Mouse (Mus musculus) embryo, embryonic 11 days (tissue): ENCODE data around the gene Olfr203.
"Not testable (repeated sequence)": the region's sequence is repeated elsewhere in the genome, so short reads cannot be mapped to it uniquely, and the experiment has no call there.

Experiments used
- DNase-seq: peaks from one replicate; pipeline ENCODE4 v3.0.0-alpha.2; 2015

Olfr203 gene

DNA sequence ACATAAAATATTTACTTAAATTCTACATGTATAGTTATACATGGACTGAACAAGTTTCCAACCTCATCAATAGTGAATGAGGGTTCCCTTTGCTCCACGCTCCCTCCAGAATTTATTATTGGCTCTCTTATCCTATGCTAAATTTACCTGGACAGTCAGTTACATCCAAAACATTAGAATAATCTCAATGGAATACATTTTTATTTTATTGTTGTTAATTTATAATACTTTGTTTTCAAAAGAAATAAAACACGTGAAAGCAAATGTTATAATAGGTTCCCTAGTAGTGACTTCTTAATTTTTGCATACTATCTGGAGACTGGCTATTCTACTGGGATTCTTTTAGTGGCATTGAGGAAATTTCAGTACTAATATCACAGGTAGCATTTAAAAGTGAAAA lies at the start of gene Olfr203:
TSS of gene Olfr203 (plus strand) at position 301 of the 400 bp plus-strand sequence.
- DNase-seq, result no peak

DNA sequence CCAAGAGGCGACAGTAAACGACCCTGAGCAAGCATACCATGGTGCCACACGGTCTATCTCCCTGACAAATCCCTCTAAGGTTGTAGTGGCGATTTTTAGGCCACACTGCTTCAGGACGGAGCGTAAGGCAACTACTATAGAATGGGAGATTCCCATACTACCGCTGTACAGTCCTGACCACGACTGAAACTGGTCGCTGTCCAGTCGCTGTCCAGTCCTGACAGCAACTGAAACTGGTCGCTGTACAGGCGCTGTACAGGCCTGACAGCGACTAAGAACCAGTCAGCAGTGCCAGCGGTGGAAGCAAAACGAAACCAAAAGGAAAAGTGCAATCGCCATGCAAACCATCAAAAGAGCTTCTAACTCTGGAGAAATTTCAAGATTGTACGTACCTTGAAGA lies 49.0 kb upstream of the Olfr203 start:
- no peak for DNase-seq

DNA sequence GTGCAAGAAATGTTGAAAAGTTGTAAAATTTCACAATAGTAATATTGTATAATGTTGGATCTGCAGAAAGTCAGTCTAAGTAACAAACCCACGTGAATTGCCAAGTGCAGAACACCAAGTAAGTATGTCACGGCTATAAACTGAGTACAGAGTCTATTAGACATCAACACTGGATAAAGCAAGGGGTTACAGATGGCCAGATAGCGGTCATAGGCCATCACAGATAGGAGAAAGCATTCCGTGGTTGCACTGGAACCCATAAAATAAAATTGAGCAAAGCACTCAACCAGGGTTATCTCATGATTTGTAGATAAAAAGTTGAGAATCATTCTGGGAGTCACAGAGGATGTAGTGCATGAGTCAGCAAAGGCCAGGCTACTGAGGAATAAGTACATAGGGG lies 29.6 kb upstream of the Olfr203 start:
- not testable (repeated sequence) for DNase-seq

DNA sequence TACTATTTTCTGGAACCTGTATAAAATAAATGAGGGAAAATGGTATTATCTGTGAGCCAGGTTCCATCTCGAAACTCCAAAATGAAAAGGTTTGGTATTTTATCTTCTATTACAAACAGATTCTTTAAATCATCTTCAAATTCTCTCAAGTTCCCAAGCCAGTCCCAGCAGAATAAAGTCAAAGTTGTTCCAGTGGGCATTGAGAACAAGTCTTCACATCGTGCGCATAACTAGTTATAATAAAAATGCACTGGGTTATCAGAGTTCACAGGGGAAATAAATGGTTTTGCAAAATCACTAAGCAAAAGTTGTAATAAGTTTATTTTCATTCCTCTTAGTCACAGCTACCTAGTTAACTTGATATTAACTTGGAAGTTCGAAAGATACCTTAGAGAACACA lies 26.1 kb upstream of the Olfr203 start, which contains the start of gene Olfr201:
TSS of gene Olfr201 (minus strand) at position 101 of the 400 bp plus-strand sequence.
- DNase-seq, result not testable (repeated sequence)

DNA sequence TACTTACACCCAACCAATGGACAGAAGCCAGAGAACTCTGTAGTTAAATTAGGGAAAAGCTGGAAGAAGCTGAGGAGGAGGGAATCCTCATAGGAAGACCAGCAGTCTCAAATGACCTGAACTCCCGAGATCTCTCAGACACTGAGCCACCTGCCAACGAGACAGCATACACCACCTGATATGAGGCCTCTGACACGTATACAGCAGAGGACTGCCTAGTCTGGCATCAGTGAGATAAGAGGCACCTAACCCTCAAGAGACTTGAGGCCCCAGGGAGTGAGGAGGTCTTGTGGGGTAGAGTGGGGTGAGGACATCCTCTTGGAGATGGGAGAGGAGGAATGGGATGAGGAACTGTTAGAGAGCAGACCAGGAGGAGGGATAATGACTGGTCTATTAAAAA lies 18.1 kb upstream of the Olfr203 start:
- no peak for DNase-seq

DNA sequence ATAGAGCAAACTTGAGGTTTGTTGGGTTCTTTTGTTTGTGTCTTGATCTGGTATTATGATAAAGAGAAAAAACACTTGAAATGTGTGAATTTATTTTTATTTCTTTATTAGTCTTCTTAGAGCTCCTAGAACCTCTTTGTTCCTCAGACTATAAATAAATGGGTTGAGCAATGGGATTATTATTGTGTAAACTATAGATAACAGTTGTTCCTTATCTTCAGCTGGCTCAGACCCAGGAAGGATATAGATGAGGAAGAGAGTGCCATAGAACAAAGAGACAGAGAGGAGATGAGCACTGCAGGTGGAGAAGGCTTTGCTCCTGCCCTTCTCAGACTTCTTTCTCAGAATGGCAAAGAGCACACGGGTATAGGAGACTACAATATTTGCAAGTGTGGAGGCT lies 15.2 kb upstream of the Olfr203 start:
- DNase-seq, result no peak

DNA sequence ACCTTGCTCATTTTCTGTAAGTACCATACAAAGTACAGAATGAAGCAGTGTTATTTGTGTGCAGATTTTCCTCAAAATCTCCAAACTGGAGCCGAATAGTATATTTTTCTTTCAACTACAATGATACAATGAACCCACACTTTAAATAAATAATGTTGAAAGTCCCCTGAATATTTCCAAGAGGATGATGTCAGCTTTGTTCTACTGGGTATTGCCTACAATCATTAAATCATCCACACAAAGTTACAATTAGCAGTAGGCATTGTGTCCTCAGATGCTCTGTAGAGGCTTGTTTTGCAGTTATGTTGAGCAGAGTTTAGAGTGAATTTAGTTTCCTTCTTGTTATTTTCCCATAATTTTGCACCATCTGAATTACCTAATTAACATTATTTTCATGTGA lies 12.0 kb upstream of the Olfr203 start, which contains the start of gene Olfr202:
TSS of gene Olfr202 (minus strand) at position 101 of the 400 bp plus-strand sequence.
- DNase-seq, result no peak

DNA sequence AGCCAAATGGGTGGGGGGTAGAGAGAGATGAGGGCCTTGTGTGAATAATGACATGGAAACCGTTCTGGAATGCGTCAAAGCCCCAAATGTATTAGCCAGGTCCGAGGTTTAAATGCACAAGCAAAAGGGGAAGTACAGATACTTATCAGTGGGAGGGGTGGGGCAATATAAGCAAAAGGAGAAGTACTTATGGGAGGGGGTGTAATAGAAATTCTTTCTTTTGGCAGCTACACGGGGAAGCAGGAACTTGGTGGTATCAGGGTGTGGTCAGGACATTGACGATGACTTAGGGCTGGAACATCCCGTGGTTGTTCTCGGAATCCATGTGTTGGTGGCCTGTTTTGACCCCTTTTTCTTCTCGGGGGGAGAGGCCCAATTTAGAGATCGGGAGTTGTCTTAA lies 11.1 kb upstream of the Olfr203 start:
- DNase-seq, result not testable (repeated sequence)

DNA sequence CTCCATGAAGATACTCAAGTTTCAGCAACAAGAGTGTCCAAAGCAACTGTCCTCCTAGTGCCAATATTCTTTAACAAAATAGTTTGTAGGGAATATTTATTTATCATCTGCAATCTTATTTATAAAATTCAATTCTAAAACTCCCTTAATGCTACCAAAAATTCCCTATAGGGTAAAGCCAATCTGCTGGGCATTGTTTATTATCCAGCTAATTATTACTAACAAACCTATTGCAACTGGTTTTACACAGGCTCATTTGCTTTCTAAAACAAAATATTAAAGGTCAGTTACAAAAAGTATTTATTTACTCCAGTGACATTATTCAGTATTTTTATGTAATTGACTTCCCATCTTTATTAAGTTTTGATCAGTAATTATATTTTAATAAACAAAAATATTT lies 19.5 kb downstream of the Olfr203 start, which contains the start of gene Olfr204:
TSS of gene Olfr204 (minus strand) at position 101 of the 400 bp plus-strand sequence.
- DNase-seq, result no peak

DNA sequence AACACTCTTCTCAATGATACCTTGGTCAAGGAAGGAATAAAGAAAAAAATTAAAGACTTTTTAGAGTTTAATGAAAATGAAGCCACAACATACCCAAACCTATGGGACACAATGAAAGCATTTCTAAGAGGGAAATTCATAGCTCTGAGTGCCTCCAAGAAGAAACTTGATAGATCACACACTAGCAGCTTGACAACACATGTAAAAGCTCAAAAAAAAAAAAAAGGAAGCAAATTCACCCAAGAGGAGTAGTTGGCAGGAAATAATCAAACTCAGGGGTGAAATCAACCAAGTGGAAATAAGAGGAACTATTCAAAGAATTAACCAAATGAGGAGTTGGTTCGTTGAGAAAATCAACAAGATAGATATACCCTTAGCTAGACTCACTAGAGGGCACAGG lies 24.6 kb downstream of the Olfr203 start:
- DNase-seq, result not testable (repeated sequence)

DNA sequence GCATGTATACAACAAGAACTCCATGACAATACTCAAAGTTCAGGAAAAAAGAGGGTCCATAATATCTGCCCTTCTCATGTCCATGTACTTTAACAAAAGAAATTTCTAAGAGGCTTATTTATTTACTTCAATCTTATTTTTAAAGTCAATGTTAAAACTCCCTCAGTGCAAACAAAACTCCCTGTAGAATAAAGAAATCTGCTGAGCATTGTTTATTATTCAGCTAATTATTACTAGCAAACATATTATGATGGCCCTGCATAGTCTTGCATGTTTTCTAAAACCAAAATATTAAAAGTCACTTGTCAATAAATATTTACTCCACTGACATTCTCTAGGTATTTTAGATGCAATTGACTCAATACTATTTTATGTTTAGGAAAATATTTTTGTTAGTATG lies 32.4 kb downstream of the Olfr203 start, which contains the start of gene Olfr205:
TSS of gene Olfr205 (minus strand) at position 101 of the 400 bp plus-strand sequence.
- no peak for DNase-seq

DNA sequence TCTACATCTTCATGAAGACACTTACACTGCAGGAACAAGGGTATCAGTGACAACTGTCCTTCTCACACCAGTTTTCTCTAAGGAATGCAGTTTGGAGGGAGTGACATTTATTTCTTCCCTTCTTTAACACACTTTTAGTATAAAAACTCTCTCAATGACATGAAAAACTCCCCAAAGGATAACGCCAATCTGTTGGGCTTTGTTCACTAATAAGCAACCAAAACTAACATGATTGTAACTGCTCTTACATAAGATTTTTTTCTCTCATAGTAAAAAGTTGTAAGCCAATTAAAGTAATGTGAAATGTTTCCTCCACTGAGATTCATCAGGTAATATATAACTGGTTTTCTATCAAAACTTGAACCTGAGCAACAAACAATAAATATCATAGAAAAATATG lies 50.5 kb downstream of the Olfr203 start, which contains the start of gene Olfr206:
TSS of gene Olfr206 (minus strand) at position 101 of the 400 bp plus-strand sequence.
- no peak for DNase-seq
